Mouse (Mus musculus) hindbrain, embryonic 16.5 days (tissue): Measurements from ENCODE around the gene Asl. TPM values are rescaled to one million over a fixed set of nuclear protein-coding genes. Genes with fewer than 3 reads are reported as not detected.

ENCODE experiments used
- polyA plus RNA-seq: library from polyadenylated mRNA; unstranded; fragments of >200 nt; fragmentation: Nextera tagmentation; extraction: Ambion mirVana; gene quantifications from 2 replicates; pipeline ENCODE4 v1.2.1, GENCODE M21; 2015

Gene Asl
- polyA plus RNA-seq, 1 experiment from 2014 or later: 49.5 TPM

Other genes with a start within 250 kb of the Asl start
- 35.2 and 42.4 TPM in 2 replicates for gene Psph, start 241.8 kb downstream of the Asl start, polyA plus RNA-seq
- gene Sumf2, start 182.3 kb downstream of the Asl start, polyA plus RNA-seq: 31.3 and 31.7 TPM in 2 replicates
- 679 and 729 TPM in 2 replicates for gene Chchd2, start 141.8 kb downstream of the Asl start, polyA plus RNA-seq
- gene Zbed5, start 133.5 kb downstream of the Asl start, polyA plus RNA-seq: 14.0 and 14.1 TPM in 2 replicates
- gene Phkg1, start 130.7 kb downstream of the Asl start, polyA plus RNA-seq: 1.0 and 1.2 TPM in 2 replicates
- gene Nupr1l, start 120.7 kb downstream of the Asl start, polyA plus RNA-seq: 4.5 and 4.7 TPM in 2 replicates
- gene Vkorc1l1, start 87.3 kb downstream of the Asl start, polyA plus RNA-seq: 22.6 and 27.3 TPM in 2 replicates
- 35.8 and 37.3 TPM in 2 replicates for gene Gusb, start 26.2 kb downstream of the Asl start, polyA plus RNA-seq
- gene Crcp, start within 50 bp of the Asl start, polyA plus RNA-seq: 78.0 and 92.1 TPM in 2 replicates
- gene Tpst1, start 44.1 kb upstream of the Asl start, polyA plus RNA-seq: 58.3 and 59.2 TPM in 2 replicates
- gene Kctd7, start 115.6 kb upstream of the Asl start, polyA plus RNA-seq: 18.9 and 19.5 TPM in 2 replicates
- 40.0 and 41.7 TPM in 2 replicates for gene Rabgef1, start 142.6 kb upstream of the Asl start, polyA plus RNA-seq
- 26.0 and 26.6 TPM in 2 replicates for gene Tmem248, start 187.8 kb upstream of the Asl start, polyA plus RNA-seq
- gene Sbds, start 226.3 kb upstream of the Asl start, polyA plus RNA-seq: 56.1 and 64.4 TPM in 2 replicates
- gene Tyw1, start 226.4 kb upstream of the Asl start, polyA plus RNA-seq: 22.0 and 23.5 TPM in 2 replicates